Mouse (Mus musculus): Measurements from ENCODE around the gene Stn1.

Gene Stn1

DNA sequence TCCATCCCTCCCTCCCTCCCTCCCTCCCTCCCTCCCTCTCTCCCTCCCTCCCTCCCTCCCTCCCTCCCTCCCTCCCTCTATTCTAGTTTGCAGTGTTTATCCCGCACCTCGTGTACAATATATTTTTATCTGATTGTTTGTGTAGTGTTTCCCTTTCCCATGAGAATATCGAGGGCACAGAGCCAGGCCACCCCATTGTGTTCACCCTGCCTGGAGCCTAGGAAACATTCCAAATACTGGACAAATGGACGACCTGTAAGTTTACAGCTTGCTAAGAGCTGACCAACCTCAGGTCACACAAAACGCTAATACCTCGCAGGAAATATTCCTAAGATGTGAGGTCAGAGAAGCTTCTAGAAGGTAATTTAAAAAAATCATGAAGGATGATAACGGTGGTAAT lies 85.1 kb downstream of the Stn1 start:
- no peak for DNase-seq (ENCODE audit: low spot score)

DNA sequence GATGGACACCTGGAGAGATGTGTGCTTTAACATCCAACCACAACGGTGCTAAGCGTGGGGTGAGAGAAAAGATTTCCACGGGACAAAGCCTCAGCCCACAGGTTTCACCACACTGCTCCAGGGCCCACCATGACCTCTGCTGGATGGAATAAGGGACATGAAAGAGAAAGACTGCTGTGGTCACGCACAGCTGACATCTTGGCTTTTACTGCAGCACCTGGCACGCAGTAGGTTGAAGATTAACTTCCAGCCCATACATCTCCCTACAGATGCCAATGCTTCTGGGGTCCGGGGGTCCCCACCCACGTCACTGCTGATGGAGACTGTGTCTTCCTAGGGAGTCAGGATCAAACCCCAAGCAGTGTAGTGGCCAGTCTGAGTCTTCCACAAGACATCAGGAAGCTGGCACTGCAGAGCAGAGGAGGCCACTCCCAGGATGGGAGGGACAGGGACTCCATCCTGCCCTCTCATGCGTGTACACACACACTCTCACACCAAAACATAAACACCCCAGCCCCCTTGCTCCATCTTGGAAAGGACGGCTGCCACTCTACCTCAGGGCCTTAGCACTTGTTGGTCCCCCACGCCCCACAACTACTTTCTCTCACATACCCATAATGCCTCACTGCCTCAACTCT lies 85.7 kb downstream of the Stn1 start:
- no peak for DNase-seq (ENCODE audit: low spot score)
